Mouse (Mus musculus) fibroblast of lung, adult 2 months (primary cell): ENCODE results near the gene Capn1.
"Not testable (repeated sequence)": the region's sequence is repeated elsewhere in the genome, so short reads cannot be mapped to it uniquely, and the experiment has no call there.

Experiments
- DNase-seq: peaks from one replicate; pipeline ENCODE4 v3.0.0-alpha.2; 2011; ENCODE audit warnings: low read depth

Gene Capn1

GRCm38 (mm10) chr19:6015511-6016315 lies at the start of gene Capn1:
TSS of gene Capn1 (minus strand) at chr19:6015897.
- peak; percentile 13 for DNase-seq

- DNase-seq, result no peak
These were observed 47.4 kb upstream of the Capn1 start for GRCm38 (mm10) chr19:6063081-6063480.

- no peak for DNase-seq
These were observed 46.7 kb upstream of the Capn1 start for GRCm38 (mm10) chr19:6062418-6062817.

- no peak for DNase-seq
These were observed 46.1 kb upstream of the Capn1 start for GRCm38 (mm10) chr19:6061641-6062302.

- peak; percentile 91 for DNase-seq
These were observed 45.4 kb upstream of the Capn1 start, which contains the start of gene Znhit2 for GRCm38 (mm10) chr19:6061021-6061533. TSS of gene Znhit2 (plus strand) at chr19:6061192.

GRCm38 (mm10) chr19:6058966-6059365 lies 43.3 kb upstream of the Capn1 start:
- DNase-seq, result no peak

- DNase-seq, result no peak
These were observed 42.8 kb upstream of the Capn1 start for GRCm38 (mm10) chr19:6058513-6058912.

- peak; percentile 91 for DNase-seq
These were observed 41.8 kb upstream of the Capn1 start, which contains the start of the genes Mrpl49 and Fau for GRCm38 (mm10) chr19:6057313-6058096. TSS of gene Mrpl49 (minus strand) at chr19:6057785. TSS of gene Fau (plus strand) at chr19:6057844.

GRCm38 (mm10) chr19:6056696-6057095 lies 41.0 kb upstream of the Capn1 start:
- no peak for DNase-seq

- no peak for DNase-seq
These were observed 38.6 kb upstream of the Capn1 start for GRCm38 (mm10) chr19:6054296-6054695.

- no peak for DNase-seq
These were observed 36.8 kb upstream of the Capn1 start for GRCm38 (mm10) chr19:6052516-6052915.

- no peak for DNase-seq
These were observed 33.1 kb upstream of the Capn1 start for GRCm38 (mm10) chr19:6048681-6049410.

GRCm38 (mm10) chr19:6047899-6048166 lies 32.1 kb upstream of the Capn1 start:
- DNase-seq, result no peak

GRCm38 (mm10) chr19:6047154-6047898 lies 31.6 kb upstream of the Capn1 start:
- DNase-seq, result no peak

GRCm38 (mm10) chr19:6046294-6047153 lies 30.8 kb upstream of the Capn1 start, which contains the start of gene Syvn1:
TSS of gene Syvn1 (plus strand) at chr19:6046576.
- DNase-seq, result peak; percentile 91

GRCm38 (mm10) chr19:6045366-6046293 lies 29.9 kb upstream of the Capn1 start:
- no peak for DNase-seq

- not testable (repeated sequence) for DNase-seq
These were observed 28.4 kb upstream of the Capn1 start for GRCm38 (mm10) chr19:6044102-6044501.

GRCm38 (mm10) chr19:6042293-6042692 lies 26.6 kb upstream of the Capn1 start:
- no peak for DNase-seq

- no peak for DNase-seq
These were observed 24.3 kb upstream of the Capn1 start for GRCm38 (mm10) chr19:6040002-6040401.
